Mouse (Mus musculus): Measurements from ENCODE around the gene Zbtb7b.

Gene Zbtb7b

DNA sequence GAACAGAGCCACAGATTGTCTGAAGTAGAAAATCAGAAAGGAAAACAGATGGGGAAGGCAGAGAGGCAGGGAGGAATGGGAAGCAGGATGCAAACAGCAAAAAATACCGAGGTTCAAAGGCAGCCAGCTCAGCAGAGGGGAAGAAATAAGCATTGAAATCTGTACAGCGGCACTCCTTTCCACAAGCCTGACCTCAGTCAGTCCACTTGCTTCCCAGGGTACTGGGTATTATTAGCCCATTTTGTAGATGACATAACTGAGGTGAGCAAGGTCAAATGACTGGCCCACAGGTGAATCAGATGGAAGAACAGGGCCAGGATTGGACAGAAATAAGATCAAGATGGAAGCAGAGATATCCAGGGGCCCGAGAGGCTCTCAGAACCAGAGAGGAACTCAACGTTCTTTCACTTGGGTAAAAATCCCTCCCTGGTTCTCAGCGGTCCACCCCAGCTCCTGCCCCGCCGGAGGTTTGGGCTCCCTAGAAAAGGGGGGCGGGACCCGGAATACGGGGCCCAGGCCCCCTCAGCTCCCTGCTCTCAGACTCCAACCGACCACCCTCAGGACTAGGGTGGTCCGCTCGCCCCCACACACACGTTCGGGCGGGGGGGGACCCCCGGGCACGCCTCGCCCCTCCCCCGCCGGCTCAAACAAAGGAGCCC lies 57.4 kb downstream of the Zbtb7b start:
- no peak for DNase-seq (ENCODE audit: low spot score)

DNA sequence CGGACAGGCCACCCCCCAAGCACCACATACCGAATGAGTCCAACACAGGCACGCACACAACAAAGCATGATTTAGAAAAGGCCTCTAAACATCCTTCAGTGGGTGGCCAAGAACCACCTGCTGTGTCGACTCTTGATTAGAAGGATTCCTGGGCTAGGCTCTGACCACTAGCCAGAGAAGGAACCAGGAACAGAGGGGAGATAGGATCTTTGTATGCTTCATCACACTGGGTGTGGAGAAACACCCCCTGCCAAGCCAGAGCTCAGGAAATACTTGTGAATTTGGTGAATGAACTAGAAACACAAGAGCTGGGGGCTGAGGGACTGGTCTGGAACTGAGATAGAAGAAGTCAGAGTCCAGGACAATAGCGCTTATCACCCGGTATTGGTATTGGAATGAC lies 58.0 kb downstream of the Zbtb7b start:
- no peak for DNase-seq (ENCODE audit: low spot score)

DNA sequence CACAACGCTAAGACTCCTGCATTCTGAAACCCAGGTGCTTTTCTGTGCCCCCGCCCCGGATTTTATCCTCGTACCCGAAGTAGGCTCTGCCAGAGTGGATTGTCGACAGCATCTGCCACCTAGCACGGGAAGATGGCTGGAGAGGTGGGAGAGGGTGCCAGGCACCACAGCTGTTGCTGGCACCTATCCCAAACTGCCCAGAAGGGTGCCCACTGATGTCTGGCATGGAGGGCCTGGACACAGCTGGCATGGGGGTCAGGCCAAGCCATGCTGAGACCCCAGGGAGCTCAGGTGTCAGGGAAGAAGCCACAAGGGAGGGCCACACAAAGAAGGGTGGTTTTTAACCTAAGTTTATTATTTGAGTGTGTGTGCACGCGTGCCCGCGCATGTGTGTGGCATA lies 61.5 kb downstream of the Zbtb7b start:
- peak; percentile 52 for DNase-seq (ENCODE audit: low spot score)

DNA sequence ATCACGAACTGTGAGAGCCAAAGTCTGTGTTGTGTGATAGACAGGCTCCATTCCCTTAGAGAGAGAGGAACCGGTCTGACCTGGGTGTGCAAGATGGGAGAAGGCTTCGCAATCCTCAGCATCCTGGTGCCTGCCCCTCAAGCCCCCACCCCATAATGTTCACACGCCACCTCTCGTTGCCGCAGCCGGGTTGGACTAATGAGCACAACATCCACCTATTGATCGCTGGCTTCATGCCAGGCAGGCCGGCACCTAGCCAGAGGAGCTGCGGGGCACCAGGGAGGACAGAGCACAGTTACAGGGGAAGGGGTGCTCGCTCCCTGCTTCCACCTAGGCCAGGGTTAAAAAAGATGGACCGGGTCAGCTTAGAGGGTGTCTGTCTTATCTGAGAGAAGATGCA lies 62.1 kb downstream of the Zbtb7b start:
- DNase-seq (ENCODE audit: low spot score) = peak; percentile 84

DNA sequence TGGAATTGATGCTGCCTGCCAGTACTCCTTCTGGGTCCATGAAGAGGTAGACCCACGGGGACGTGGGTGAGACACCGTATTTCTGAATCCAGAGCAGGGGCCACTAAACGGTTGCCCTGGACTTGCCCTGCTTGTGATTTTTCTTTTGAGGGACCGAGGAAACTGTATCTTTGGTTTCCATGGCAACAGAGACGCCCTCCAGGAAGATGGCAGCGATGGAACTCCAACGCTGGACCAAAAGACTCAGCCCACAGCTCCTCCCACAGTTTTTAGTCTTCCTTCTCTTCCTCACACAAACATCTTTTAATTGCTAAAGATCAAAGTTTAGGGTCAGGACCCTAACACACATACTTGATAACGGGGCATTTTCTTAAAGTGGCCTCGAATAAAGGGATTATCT lies 62.6 kb downstream of the Zbtb7b start:
- peak; percentile 59 for DNase-seq (ENCODE audit: low spot score)

DNA sequence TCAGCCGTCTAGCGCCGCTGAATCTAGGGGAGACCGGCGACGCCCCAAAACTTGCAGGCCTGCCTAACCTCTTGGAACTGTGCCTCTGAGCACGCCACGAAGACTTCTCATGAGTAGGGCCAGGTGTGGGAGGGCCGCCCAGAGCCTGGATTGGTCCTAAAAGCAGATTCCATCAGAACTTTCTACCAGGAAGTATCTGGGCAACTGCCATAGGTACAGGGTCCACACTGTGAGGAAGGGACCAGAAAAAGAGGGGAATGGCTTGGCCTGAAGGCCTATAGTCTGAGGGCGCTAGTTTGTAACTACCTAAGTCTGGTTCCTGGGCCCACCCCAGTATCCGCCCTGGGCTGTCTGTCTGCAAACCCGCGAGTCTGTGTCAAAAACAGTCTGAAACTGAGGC lies 63.0 kb downstream of the Zbtb7b start:
- no peak for DNase-seq (ENCODE audit: low spot score)

DNA sequence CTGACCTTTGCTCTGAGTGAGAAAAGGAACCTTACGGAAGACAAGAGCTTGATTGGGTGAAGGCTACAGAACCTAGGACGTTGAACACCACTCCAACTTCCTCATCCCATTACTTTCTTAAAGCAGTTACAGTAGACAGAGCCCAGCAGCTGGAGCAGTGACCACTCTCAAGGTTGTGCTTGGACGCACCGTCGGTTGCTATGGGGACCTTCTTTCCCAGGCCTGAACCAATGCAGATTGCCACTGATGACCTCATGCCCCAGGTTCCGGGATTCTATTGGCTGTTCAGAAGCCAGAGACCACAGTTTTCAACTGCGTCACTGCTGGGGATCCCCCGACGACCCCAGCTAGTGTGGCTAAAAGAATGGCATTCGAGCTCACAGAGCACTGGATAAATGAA lies 63.6 kb downstream of the Zbtb7b start:
- peak; percentile 84 for DNase-seq (ENCODE audit: low spot score)

DNA sequence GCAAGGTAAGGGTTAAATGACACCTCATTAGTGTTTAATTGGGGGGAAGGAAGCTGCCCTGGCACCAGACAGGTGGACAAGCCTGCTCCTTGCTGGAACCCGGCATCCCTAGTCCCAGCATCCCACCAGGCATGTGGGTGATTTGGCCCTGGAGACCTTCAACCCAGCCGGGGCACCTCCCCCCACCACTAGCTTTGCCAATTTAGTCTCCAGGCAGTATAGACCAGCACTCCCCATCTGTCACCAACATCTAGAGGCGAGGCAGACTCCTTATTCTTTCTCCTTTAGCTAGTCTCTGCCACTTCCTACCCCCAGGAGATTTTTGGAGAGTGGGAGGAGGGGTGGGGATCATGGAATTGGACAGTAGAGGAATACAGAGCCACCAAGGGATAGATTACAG lies 64.2 kb downstream of the Zbtb7b start:
- no peak for DNase-seq (ENCODE audit: low spot score)

DNA sequence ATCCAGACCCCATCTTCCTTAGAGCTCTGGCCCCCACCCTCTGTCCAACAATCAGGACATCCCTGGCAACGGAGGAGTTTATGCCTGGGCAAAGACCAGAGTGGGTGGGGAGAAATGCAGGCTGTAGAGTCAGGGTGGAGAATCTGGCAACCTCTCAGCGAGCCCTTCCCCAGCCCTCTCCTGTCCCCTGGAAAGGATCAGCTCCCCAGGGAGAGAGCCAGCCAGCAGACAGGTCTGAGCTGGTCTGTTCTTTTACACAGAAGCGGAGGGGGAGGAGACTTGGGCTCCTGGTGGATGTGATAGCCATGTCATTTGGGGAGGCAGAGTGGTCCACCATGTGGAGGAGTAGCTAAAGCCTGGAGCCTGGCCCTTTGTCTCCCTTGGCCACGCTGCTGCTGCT lies 66.0 kb downstream of the Zbtb7b start:
- DNase-seq (ENCODE audit: low spot score) = peak; percentile 78

Measured in MN1 (cell line).